Mouse (Mus musculus) cerebellum, adult 9-11 months (tissue): ENCODE measurements around the gene Clec2i.
"Not testable (repeated sequence)": the region's sequence is repeated elsewhere in the genome, so short reads cannot be mapped to it uniquely, and the experiment has no call there.

Experiments
- DNase-seq: peaks from one replicate; pipeline ENCODE4 v3.0.0; 2022

Gene Clec2i

GRCm38 (mm10) chr6:128855477-128855876 is 31.9 kb upstream of the Clec2i start:
- DNase-seq, result no peak

DNA sequence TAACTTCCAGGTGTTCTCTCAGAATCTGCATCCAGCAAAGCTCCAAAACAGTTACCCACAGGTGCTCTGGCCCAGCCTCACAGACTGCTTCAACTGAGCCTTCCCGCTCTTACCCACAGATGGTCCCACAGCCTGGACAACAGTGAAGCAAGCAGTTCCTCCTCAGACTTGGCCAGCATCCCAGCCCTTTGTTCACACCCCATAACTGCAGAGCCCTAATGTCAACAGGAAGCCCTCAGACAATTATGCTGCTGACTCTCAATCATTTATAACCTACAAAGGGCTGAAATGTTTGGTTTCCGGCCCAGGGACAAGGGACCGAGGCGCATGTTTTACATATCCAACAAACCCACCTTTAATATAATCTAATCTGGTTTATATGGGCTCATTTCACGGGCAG is 31.1 kb upstream of the Clec2i start:
- DNase-seq, result peak; percentile 71

DNA sequence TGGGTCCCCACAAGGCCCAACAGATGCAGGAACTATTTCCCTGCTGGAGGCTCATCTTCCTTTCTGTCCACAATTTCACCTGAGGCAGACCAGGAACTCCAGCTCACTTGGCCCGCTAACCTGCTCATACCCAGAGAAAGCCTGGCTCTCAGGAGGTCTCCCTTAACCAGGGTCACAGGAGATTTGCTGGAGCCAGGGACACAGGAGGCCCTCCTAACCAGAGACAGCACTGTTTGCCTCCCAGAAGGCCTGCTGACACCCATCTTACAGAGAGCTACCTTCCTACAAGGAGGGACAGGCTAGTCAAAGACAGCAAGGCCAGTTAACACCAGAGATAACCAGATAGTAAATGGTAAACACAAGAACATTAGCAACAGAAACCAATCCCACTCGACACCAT is 29.4 kb upstream of the Clec2i start:
- no peak for DNase-seq

DNA sequence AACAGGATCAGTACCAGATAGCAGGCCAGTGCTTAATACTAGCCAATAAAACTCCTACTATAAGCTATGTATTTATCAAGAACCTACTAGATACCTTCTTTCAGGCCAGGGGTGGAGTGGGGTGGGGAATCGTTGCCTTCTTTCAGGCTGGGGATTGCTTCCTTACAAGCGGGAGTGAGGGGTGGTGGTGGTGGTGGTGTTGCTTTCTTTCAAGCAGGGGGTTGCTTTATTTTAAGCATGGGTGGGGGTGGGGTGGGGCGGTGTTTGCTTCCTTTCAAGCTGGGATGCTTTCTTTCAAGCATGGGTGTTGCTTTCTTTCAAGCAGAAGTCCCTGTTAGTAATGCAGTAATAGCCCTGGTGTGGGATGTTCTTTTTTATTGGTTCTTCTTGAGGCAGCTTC is 18.5 kb upstream of the Clec2i start:
- DNase-seq, result no peak

DNA sequence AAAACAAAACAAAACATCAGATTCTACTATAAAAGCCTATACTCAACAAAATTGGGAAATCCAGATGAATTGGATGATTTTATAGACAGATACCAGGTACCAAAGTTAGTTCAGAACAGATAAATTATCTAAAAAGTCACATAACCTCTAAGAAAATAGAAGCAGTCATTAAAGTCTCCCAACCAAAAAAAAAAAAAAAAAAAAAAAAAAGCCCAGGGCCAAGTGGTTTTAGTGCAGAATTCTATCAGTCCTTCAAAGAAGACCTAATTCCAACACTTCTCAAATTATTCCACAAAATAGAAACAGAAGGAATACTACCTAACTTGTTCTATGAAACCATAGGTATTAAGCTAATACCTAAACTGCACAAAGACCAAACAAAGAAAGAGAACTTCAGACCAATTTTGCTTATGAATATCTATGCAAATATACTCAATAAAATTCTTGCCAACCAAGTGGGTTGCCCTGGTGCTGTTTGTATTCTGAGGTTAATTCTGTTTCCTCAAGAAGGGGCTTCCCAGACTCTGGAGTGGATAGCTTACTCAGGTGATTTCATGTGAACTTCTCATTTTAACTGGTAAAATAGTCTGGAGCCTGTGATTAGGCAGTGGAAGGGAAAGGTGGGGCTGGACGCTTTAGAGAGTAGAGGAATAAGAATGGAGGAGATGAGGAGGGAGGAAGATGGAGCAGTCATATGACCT is 15.3 kb upstream of the Clec2i start:
- DNase-seq, result no peak

DNA sequence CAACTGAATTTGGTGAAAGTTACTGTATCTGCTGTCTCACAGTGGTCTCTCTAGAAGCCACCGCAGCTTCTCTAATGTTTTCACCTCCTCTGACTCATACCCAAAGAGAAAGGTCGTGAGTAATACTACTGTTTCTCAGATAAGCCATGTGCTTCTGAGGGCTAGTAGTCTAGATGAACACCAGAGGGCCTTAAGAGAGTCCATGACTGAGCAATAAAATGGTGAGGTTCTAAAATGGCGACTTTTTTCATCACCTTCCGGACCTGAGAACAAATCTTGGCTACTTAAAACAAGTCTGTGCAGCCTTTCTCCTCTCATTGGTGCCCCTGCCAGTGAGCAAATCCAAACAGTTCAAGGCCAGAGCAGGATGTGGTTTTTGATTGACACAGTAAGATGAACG is 1.4 kb downstream of the Clec2i start:
- DNase-seq, result no peak

- no peak for DNase-seq
Observed at GRCm38 (mm10) chr6:128890948-128891355, 3.6 kb downstream of the Clec2i start, which contains the start of gene BC035044. Gene BC035044, minus strand, starts transcription at chr6:128891126.

DNA sequence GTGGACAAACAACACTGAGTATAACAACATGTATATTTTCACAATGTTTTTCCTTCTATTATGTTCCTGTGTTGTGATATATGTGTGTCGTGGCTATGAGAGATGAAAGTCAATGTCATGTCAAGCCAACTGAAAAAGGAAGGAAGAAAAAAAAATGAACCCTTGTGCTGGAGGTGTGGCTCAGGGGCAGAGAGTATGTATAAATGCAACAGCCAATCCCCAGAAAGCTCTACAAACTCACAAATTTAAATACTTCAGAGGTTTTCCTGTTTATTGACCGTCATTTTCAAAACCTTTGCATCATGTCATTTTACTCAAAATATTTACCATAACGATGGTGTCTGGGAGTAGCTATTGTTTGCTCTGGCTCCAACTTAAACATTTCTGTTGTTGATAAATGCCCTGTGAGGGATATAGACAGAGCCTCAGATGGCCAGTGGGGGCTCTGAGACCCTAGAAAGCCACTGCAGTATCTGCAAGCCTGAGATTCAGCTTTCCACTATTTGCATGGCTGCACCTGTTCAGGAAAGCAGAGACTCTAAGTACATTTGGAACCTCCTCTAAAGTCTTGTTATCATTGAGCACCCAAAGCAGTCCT is 8.1 kb downstream of the Clec2i start:
- no peak for DNase-seq

DNA sequence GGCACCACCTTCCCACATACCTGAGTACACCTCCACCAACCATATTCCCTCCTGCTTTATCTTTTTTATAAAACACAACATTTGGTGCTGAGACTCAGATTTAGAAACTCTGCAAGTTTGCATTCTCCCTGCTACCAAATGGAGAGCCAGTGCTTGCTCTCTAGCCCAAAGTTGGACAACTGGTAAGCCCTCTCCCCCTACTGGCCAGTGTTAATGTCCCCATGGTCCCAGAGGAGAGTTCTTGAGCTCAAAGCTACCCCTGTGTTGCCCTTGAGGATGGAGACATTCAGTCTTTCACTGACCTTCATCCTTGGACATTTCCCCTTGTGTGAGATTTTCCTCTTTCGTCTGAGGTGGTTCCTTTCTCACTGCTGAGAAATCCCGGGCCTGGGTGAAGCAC is 12.7 kb downstream of the Clec2i start:
- DNase-seq, result no peak

DNA sequence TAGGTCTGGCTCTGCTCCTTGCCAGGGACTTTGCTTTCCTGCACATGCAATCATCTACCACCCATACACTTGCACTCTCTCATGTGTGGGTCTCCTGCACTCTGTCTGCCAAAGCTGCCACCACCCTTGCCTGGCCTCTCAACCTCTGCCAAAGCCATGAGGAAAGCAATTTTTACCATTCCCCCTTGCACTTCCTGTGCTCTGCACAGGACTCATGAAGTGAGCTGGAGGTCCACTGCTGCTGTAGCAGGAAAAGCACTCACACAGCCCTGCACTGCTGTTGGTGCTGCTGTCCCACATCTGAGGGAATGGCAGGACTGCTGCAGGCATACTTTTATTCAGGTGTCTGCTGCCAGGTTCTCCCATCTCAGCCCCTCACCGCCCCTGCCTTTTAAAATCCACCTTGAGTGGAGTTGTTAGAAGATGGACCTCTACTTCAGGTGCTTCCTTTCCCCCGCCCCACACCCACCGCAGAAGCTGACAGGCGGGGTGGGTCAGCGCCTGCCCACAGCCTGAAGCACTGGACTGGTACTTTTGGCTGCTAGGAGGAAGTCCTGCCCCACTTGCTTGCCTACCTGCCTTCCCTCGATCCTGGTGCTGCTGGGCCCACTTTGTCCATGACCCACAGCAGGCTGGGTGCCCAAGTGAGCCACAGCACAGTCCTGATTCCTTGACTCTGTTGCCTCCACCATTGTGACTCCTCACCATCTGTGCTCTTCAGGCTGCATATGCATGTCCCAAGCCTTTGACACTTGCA is 13.6 kb downstream of the Clec2i start:
- DNase-seq, result not testable (repeated sequence)

DNA sequence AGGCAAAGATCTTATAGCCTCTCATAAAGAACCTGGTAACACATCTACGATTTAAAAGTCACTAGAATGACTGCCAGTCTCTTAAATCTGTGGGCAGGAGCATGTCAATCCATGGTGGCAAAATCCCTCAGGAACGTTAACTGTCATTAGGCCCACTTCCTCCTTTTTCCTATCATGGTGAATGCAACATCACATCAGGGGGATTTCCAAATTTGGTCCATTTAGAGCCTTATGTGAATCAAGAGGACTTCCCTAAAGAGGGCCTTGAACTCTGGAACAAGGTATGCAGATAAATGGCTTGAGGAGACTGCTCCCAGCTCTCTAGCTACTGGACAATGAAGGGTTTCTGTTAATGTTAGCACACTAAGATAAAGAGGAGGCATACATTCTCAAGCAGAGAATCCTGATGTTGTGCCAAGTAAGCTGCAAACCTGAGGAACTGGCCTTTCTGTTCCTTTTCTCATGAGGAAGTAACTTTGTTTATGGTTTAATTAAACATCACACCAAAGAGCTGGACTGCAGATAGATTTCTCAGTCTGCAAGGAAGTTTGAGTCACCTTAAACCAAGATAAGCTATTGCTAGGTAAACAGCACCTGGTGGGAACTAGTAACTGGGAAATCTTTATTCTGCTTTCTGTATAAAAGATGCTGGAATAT is 26.3 kb downstream of the Clec2i start:
- no peak for DNase-seq

DNA sequence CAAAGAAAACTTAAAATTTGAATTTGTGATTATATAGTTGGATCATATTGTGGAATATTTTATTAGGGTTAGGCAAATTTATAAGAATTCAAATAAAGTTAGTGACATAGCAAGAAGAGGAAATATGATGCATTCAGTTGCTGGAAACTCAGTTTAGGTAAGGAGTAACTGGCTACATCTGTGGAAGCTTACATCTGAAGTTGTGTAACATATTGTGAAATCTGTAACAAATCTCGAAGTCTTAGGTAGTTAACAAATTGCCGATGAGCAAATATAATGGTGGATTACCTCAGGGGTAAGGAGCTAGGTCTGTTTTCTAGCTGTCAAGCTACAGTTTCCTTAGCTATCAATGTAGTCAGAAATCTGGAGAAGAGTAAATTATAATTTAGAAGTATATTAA is 29.9 kb downstream of the Clec2i start:
- DNase-seq, result no peak

DNA sequence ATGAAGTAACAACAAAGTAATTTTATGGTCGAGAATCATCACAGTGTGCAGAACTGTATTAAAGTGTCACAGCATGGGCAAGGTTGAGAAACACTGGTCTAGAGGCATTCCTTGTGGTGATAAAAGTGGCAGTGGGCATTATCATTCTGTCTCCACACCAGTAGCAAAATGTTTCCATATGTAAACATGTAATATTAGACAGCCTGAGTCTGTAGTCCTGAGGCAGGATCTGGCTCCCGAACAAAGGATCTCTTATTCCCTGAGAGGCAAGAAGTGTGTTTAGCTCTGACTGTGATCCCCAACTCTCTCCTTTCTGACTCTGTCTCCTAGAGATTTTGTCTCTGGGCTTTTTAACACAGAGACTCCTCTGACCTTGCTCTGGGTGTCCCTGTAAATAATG is 45.7 kb downstream of the Clec2i start:
- DNase-seq, result no peak

- not testable (repeated sequence) for DNase-seq
Observed at GRCm38 (mm10) chr6:128934081-128934480, 46.7 kb downstream of the Clec2i start, which contains the start of gene Clec2g. Gene Clec2g, plus strand, starts transcription at chr6:128934381.

GRCm38 (mm10) chr6:128935889-128936665 is 48.7 kb downstream of the Clec2i start:
- not testable (repeated sequence) for DNase-seq

- no peak for DNase-seq
Observed at GRCm38 (mm10) chr6:128941646-128942421, 54.4 kb downstream of the Clec2i start.

DNA sequence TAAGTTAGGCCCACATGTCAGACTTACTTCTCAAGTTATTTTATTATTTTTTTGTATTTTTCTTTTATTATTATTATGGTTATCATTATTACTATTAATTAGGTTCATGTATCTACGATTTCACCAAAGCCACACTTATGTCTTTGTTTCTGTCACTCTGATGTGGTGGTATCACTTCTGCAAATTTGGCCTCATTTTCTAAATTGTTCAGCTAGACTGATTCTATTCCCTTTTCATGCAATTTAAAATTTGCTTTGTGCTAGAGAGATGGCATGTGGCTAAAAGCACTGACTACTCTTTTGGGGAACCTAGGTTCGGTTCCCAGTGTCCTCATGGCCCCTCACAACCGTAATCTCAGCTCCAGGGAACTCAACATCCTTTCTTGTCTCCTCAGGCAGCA is 58.2 kb downstream of the Clec2i start:
- DNase-seq, result no peak
